Mouse (Mus musculus) gastrocnemius, postnatal 25 days (tissue): ENCODE measurements around the gene Soat2. TPM values are rescaled to one million over a fixed set of nuclear protein-coding genes. Genes with fewer than 3 reads are reported as not detected.

Source experiments
- DNase-seq: peaks from one replicate; pipeline ENCODE4 v3.0.0; 2022
- long read RNA-seq, 2 experiments: library from polyadenylated mRNA; stranded (forward); transcript quantifications; one replicate each; pipeline ENCODE4 v2.0.0; 2021
- total RNA-seq, 2 experiments: library from RNA; stranded (reverse); gene quantifications; 1 replicate in 1 of 2; 2 replicates in 1 of 2; pipeline ENCODE4 v1.2.3; 2021

Soat2 gene
- total RNA-seq, result under 1 TPM in 1 of 2 experiments, not detected in 1; 0.16 TPM
- long read RNA-seq, experiment 1, result 0 reads
- long read RNA-seq, experiment 2, result 0 reads

GRCm38 (mm10) chr15:102150301-102151135 is at the start of gene Soat2:
TSS of gene Soat2 (plus strand) at chr15:102150526.
- peak; percentile 33 for DNase-seq

GRCm38 (mm10) chr15:102100996-102101671 is 49.2 kb upstream of the Soat2 start:
- peak; percentile 55 for DNase-seq

DNA sequence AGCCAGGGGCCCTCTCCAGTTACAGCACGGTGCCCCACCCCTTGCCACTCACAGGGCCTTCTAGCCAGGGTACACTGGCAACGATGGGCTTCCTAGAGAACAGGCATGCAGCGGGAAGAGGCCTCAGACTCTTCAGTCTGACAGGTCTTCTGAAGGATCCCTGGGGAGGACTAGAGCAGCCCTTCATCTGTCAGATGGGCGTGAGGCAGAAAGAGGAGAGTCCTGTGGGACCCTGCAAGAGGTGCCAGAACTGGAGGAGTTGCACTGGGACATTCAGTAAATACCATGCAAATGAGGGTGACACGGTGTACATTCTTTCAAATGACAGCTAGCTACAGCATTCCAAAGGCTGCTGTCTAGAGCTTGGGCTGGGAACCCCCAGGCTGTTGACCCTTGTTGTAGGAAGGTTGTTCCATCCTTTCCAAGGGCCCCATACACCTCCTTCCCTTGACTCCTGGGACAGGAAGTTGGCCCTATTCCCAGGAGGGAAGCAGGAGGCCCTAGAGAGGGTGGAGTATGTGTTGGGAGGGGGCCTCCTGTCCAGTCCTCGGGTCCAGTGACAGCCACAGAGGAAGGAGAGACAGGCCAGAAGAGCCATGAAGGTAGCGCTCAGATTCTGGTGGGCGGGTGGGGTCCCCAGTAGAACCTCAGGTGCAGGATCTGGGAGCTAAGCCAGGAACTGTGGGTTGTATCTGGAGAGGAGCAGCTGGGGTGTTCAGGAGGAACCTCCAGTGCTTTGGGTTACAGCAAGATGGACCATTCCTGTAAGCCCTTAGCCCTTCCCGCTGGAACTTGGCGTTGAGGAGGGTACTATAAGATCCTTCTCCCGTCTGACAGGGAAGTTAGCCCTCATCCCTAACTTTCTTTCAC is 48.4 kb upstream of the Soat2 start:
- peak; percentile 76 for DNase-seq

DNA sequence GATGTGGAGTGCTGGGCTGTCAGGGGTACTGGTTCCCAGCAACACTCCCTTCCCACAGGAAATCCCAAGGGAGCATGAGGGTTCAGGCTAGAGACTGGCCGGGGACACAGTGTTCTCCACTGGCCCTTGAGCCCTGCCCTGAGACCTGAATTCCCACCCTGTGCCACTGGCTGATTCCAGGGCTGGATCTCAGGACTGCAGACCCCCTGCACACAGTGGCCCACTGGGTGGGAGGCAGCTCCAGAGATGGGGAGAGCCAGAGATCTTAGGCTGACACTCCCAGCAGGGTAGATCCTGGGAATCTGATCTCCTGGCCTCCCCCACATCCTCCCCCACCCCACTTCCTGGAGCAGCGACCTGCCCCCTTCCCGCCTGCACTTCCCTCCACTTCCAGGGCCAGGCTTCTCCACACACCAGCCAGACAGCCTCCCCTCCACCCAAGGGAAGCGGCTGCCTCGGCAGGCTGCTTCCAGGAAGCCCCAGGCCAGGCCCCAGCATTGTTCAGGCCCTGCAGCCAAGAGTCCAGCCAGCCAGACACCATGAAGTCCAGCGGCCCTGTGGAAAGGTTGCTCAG is 47.7 kb upstream of the Soat2 start:
- DNase-seq, result peak; percentile 85

DNA sequence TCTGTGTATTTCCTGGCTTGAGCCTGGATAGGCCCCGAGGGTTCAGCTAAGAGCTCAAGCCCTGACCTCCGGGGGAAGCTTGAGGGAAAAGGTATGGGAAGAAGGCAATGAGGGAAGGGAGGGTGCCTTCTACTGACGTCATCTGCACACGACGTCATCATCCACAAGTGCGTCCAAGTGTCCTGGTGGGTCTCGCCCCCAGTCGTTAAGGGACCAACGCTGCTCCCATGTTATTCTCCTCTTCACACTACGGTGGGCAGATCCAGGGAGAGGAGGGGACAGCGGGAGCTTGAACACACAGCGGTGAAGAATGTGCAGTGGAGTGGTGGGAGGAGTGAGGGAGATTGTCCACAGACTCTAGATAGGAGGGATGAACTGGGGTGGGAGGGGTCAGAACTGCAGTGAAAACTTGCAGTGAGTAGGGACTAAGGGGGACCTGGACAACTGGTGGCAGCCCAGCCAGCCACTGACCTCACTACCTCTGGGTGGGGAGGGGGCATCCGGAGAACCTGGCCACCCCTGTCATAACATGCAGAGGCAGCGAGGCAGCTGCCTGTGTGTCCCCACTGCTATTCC is 46.9 kb upstream of the Soat2 start:
- DNase-seq, result peak; percentile 76

- peak; percentile 91 for DNase-seq
Measured at GRCm38 (mm10) chr15:102103947-102104555, 46.3 kb upstream of the Soat2 start.

DNA sequence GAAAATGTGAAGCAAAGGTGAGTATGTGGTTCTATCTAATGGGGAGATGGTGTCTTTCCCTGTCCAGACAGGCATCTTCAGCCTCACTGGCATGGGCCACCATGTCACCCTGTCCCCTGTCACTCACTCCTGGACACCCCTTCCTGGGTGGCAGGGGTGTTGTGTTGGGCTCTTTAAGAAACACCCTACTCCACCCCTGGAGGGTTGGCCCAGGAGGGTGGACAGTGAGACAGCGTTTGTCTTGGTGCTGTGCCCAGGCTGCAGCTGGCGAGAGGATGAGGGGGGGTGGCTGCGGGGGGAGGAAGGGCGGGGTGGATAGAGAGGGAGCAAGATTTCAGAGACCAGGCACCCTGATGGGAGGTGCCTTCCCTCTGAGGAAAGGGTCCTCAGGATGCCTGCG is 45.0 kb upstream of the Soat2 start:
- DNase-seq, result peak; percentile 88

- DNase-seq, result peak; percentile 62
Measured at GRCm38 (mm10) chr15:102105764-102106730, 44.3 kb upstream of the Soat2 start.

DNA sequence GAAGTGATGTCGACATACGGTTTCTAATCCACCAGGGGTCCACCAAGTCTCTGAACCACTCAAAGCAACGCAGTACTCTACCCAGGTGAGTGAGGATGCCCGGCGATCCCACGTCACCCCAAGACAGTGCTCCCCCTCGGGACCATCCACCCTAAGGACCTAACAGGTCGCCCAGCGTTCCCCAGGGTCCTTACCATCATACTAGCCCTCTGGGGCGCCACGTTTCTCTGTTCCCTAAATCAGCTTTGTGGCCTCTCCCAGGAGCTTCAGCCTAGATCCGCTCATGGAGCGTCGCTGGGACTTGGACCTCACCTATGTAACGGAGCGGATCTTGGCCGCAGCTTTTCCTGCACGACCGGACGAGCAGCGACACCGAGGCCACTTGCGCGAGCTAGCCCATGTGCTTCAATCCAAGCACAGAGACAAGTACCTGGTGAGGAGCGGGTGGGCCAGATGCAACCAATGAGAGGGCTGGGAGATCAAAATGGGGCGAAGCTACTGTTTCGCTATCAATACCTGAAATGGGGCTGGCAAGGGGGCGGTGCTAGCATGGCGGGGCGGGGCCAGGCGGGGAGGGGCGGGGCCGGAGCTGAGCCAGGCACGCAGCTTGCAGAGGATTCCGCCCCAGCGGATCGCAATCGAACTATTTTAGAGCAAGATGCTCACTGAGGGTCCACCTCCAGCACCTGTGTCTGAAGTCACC is 43.4 kb upstream of the Soat2 start:
- DNase-seq, result peak; percentile 35

DNA sequence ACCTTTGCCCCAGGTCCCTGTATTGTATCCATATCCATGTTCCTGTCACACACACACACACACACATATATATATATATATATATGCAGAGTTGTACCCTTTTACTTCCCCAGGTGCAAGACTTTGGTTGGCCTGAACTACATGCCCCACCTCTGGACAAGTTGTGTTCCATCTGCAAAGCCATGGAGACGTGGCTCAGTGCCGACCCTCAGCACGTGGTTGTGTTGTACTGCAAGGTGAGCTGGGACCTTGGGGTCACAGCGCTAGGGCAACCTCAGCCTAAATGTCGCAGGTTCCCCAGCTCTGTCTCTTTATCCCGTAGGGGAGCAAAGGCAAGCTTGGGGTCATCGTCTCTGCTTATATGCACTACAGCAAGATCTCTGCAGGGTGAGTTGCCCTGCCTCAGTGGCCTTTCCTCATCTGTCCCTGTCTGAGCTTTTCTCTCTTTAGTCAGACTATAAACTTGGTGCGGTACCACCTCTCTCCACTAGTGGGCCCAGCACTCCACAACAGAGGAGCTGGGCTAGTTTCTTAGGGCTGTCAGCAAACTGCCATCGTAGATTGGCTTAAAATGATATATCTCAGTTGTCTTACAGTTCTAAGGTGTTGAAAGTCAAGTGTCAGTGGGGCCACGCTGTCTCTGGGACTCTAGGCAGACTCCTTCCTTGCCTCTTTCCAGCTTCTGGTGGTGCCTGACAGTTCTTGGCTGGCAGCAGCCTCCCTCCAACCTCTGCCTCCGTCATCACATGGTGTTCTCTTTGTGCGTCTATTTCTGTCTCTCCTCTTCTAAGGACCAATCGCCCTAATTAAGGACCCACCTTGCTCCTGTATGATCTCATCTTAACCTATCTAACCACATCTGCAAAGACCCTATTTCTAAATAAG is 42.4 kb upstream of the Soat2 start:
- DNase-seq, result peak; percentile 37

- peak; percentile 72 for DNase-seq
Measured at GRCm38 (mm10) chr15:102108651-102109525, 41.4 kb upstream of the Soat2 start.

GRCm38 (mm10) chr15:102110271-102110670 is 40.1 kb upstream of the Soat2 start:
- no peak for DNase-seq

GRCm38 (mm10) chr15:102110701-102111494 is 39.4 kb upstream of the Soat2 start:
- no peak for DNase-seq

DNA sequence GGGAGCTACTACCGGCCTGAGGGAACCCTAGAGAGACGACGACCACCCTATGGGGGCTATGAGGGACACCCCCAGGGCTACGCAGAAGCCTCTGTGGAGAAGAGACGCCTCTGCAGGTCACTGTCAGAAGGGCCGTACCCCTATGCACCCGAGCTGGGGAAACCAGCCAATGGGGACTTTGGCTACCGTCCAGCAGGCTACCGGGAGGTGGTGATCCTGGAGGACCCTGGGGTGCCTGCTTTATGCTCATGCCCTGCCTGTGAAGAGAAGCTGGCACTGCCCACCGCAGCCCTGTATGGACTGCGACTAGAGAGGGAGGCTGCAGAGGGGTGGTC is 38.9 kb upstream of the Soat2 start:
- no peak for DNase-seq

- no peak for DNase-seq
Measured at GRCm38 (mm10) chr15:102112181-102112580, 38.1 kb upstream of the Soat2 start.

- no peak for DNase-seq
Measured at GRCm38 (mm10) chr15:102112827-102113226, 37.5 kb upstream of the Soat2 start.
